Mouse (Mus musculus): ENCODE data around the gene Olfr324. TPM values are rescaled to one million over a fixed set of nuclear protein-coding genes. Genes with fewer than 3 reads are reported as not detected.

The Olfr324 gene
- total and polyA plus RNA-seq, 2 experiments from 2014 or later: not detected

DNA sequence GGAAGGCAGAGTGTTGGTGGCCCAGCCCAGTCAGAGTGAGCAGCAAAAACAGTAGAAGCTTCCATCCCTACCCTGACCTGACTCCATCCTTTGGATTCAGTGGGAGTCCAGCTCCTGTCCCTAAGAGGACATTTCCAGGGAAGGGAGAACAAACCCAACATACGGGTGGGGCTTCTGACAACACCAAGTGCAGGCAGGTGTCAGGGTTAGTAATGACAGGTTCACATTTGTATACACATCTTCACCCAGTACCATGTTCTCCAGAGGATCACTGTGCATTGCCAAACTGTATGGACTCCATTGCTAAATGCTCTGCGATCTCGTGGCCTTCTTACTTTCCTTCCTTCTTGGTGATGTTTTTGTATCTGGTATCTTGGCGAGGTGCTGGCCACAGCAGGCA, 21.1 kb downstream of the Olfr324 start, which contains the start of gene 2210407C18Rik:
TSS of gene 2210407C18Rik (minus strand) at position 101 of the 400 bp plus-strand sequence.
- H3K9ac ChIP-seq (replicated peaks; ENCODE audit: low read depth, low read length): no peak within 1 kb of the TSS
- no peak for ATAC-seq (ENCODE audit: insufficient read depth, low read depth)
- DNase-seq (ENCODE audit: low spot score): no peak
- H3K36me3 ChIP-seq (replicated peaks; ENCODE audit: control insufficient read depth, insufficient read depth, low read length): no peaks in the 10 kb centered on the region
- TF ChIP-seq EP300 (IDR thresholded peaks at IDR 0.05; ENCODE audit: low read depth) (no peak), CTCF (IDR thresholded peaks at IDR 0.05; ENCODE audit: low read depth) (no peak)
- no peaks in the 10 kb centered on the region for H3K9me3 ChIP-seq (replicated peaks; ENCODE audit: control insufficient read depth, low read length)
- no peak within 1 kb of the TSS for H3K27ac ChIP-seq (ENCODE audit: low read depth)
- WGBS: 87% methylated on average over 4 of the region's 4 CpGs
- no peak within 1 kb of the TSS for H3K4me2 ChIP-seq (ENCODE audit: low read depth, low read length)
- no peaks in the 10 kb centered on the region for H3K27me3 ChIP-seq (ENCODE audit: control insufficient read depth, insufficient read depth, low read length)
- H3K4me1 ChIP-seq (ENCODE audit: control insufficient read depth, insufficient read depth): no peaks in the 10 kb centered on the region
- no peak within 1 kb of the TSS for H3K4me3 ChIP-seq (ENCODE audit: low read depth, low read length)

DNA sequence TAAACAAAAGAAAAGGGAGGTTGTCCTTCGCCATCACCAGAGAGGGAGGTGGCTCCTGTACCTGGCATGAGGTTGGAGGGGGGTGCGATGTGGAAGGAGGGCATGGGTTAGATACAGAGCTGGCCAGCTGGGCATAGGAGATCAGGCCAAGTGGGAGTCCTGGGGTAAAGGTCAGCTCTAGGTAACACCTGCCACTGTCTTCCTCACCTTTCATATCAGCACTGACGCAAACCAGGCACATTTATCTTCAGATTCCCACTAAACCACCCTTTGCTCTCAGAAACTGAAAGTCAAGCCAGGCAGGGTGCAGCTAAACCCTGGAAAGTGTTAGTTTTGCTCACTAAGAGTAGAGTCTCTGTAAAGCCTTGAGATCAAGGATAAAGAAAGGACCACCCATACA, 23.5 kb downstream of the Olfr324 start:
- Histone ChIP-seq H3K27me3 (ENCODE audit: control insufficient read depth, insufficient read depth, low read length) (no peaks in the 10 kb centered on the region), H3K36me3 (replicated peaks; ENCODE audit: control insufficient read depth, insufficient read depth, low read length) (no peaks in the 10 kb centered on the region), H3K4me2 (ENCODE audit: low read depth, low read length) (no peak overlapping the region), H3K9ac (replicated peaks; ENCODE audit: low read depth, low read length) (no peak overlapping the region), H3K27ac (ENCODE audit: low read depth) (no peak overlapping the region), H3K4me3 (ENCODE audit: low read depth, low read length) (no peak overlapping the region), H3K4me1 (ENCODE audit: control insufficient read depth, insufficient read depth) (no peaks in the 10 kb centered on the region), H3K9me3 (replicated peaks; ENCODE audit: control insufficient read depth, low read length) (no peaks in the 10 kb centered on the region)
- WGBS: 45% methylated on average over 3 of the region's 3 CpGs
- DNase-seq (ENCODE audit: low spot score) (no peak), ATAC-seq (ENCODE audit: insufficient read depth, low read depth) (no peak)
- TF ChIP-seq CTCF (IDR thresholded peaks at IDR 0.05; ENCODE audit: low read depth) (no peak), EP300 (IDR thresholded peaks at IDR 0.05; ENCODE audit: low read depth) (no peak)

DNA sequence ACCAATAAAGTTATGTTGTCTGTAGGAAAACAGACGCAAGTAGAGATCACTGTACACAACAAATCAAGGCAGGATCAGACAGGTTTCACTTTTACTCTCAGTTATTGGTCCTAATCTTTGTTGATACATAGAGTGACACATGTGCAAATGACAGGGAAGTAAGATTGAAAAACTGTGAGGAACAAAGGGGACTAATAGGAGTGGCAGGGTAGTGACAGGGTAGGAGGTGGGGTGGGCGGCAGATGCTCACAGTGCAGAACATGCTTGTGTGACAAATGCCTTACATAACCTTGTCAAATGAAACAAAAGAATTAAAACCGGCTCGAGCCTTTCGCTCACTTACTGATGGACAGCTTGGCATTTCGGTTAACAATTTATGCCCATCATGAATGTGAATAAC, 23.9 kb downstream of the Olfr324 start:
- H3K27ac ChIP-seq (ENCODE audit: low read depth): no peak overlapping the region
- TF ChIP-seq CTCF (IDR thresholded peaks at IDR 0.05; ENCODE audit: low read depth) (no peak), EP300 (IDR thresholded peaks at IDR 0.05; ENCODE audit: low read depth) (no peak)
- ATAC-seq (ENCODE audit: insufficient read depth, low read depth) (no peak), DNase-seq (ENCODE audit: low spot score) (no peak)
- H3K36me3 ChIP-seq (replicated peaks; ENCODE audit: control insufficient read depth, insufficient read depth, low read length): no peaks in the 10 kb centered on the region
- H3K4me2 ChIP-seq (ENCODE audit: low read depth, low read length): no peak overlapping the region
- H3K4me3 ChIP-seq (ENCODE audit: low read depth, low read length): no peak overlapping the region
- no peaks in the 10 kb centered on the region for H3K9me3 ChIP-seq (replicated peaks; ENCODE audit: control insufficient read depth, low read length)
- 76% methylated on average over 6 of the region's 6 CpGs for WGBS
- no peaks in the 10 kb centered on the region for H3K4me1 ChIP-seq (ENCODE audit: control insufficient read depth, insufficient read depth)
- no peaks in the 10 kb centered on the region for H3K27me3 ChIP-seq (ENCODE audit: control insufficient read depth, insufficient read depth, low read length)
- H3K9ac ChIP-seq (replicated peaks; ENCODE audit: low read depth, low read length): no peak overlapping the region

DNA sequence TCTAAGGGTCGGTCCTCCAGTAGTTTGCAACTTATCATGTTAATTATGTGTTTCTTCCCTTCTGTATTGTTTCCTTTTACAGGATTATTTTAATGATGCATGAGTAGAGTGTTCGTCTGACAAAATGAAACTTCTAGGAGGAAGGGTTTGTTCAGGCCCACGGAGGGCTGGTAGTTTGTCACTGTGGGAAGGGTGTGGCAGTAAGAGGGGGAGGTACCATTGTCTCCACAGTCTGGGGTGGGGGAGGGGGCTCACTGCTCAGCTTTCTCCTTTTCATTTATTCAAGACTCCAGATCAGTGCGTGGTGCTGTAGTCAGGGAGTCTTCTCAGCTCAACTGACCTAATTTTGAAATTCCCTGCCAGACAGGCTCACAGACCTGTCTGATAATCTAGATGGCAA, 31.2 kb downstream of the Olfr324 start:
- no peaks in the 10 kb centered on the region for H3K4me1 ChIP-seq (ENCODE audit: control insufficient read depth, insufficient read depth)
- H3K9ac ChIP-seq (replicated peaks; ENCODE audit: low read depth, low read length): no peak overlapping the region
- no peak overlapping the region for H3K4me2 ChIP-seq (ENCODE audit: low read depth, low read length)
- 66% methylated on average over 4 of the region's 4 CpGs for WGBS
- H3K27me3 ChIP-seq (ENCODE audit: control insufficient read depth, insufficient read depth, low read length): no peaks in the 10 kb centered on the region
- DNase-seq (ENCODE audit: low spot score): no peak
- H3K4me3 ChIP-seq (ENCODE audit: low read depth, low read length): no peak overlapping the region
- TF ChIP-seq EP300 (IDR thresholded peaks at IDR 0.05; ENCODE audit: low read depth) (no peak), CTCF (IDR thresholded peaks at IDR 0.05; ENCODE audit: low read depth) (no peak)
- no peaks in the 10 kb centered on the region for H3K36me3 ChIP-seq (replicated peaks; ENCODE audit: control insufficient read depth, insufficient read depth, low read length)
- no peak overlapping the region for H3K27ac ChIP-seq (ENCODE audit: low read depth)
- H3K9me3 ChIP-seq (replicated peaks; ENCODE audit: control insufficient read depth, low read length): no peaks in the 10 kb centered on the region
- ATAC-seq (ENCODE audit: insufficient read depth, low read depth): no peak

DNA sequence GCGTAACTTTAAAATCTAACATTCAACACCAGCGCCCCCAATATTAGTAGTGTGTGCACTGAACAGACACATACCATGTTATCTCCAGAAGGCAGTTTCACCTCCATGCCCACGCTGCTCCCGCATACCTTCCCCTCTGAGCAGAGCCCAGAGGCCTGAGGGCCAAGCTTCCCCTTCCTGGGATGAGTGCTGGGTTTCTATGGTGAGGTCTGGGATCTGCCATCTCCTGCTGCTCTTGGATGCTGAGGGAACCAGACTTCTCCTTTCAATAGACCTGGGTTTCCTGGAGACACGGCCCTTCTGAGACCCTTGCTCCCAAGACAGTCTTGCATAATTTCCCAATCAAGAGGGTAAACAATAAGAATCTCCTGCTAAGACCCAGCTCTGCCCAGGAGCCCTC, 35.5 kb downstream of the Olfr324 start, which contains the start of gene Olfr323:
TSS of gene Olfr323 (minus strand) at position 101 of the 400 bp plus-strand sequence.
- DNase-seq (ENCODE audit: low spot score) (no peak), ATAC-seq (ENCODE audit: insufficient read depth, low read depth) (no peak)
- no peak within 1 kb of the TSS for H3K4me3 ChIP-seq (ENCODE audit: low read depth, low read length)
- 68% methylated on average over 5 of the region's 5 CpGs for WGBS
- no peaks in the 10 kb centered on the region for H3K36me3 ChIP-seq (replicated peaks; ENCODE audit: control insufficient read depth, insufficient read depth, low read length)
- H3K27me3 ChIP-seq (ENCODE audit: control insufficient read depth, insufficient read depth, low read length): no peaks in the 10 kb centered on the region
- no peak within 1 kb of the TSS for H3K4me2 ChIP-seq (ENCODE audit: low read depth, low read length)
- no peak within 1 kb of the TSS for H3K27ac ChIP-seq (ENCODE audit: low read depth)
- no peak within 1 kb of the TSS for H3K9ac ChIP-seq (replicated peaks; ENCODE audit: low read depth, low read length)
- no peaks in the 10 kb centered on the region for H3K4me1 ChIP-seq (ENCODE audit: control insufficient read depth, insufficient read depth)
- no peak for TF ChIP-seq CTCF (IDR thresholded peaks at IDR 0.05; ENCODE audit: low read depth)
- no peaks in the 10 kb centered on the region for H3K9me3 ChIP-seq (replicated peaks; ENCODE audit: control insufficient read depth, low read length)

DNA sequence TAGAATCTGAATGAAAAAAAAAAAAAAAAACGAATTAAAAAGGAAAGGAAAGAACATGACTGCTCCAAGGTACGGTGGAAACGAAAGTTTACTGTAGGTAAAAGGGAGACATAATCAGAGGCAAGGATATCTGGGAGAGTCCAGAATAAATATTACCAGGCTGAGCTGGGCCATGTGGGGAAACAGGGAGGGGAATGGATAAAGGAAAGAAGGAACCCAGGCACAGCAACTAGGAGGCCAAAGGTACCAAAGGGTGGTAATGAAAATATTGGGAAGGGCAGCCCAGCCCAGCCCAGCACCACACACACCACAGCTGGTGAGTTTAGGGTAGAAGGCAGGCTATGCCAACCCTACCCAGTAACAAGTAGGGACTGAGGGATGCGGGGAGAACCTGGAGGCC, 40.0 kb downstream of the Olfr324 start:
- Histone ChIP-seq H3K4me1 (ENCODE audit: control insufficient read depth, insufficient read depth) (no peaks in the 10 kb centered on the region), H3K9me3 (replicated peaks; ENCODE audit: control insufficient read depth, low read length) (no peaks in the 10 kb centered on the region), H3K36me3 (replicated peaks; ENCODE audit: control insufficient read depth, insufficient read depth, low read length) (no peaks in the 10 kb centered on the region), H3K27ac (ENCODE audit: low read depth) (no peak overlapping the region), H3K4me2 (ENCODE audit: low read depth, low read length) (no peak overlapping the region), H3K9ac (replicated peaks; ENCODE audit: low read depth, low read length) (no peak overlapping the region), H3K4me3 (ENCODE audit: low read depth, low read length) (no peak overlapping the region), H3K27me3 (ENCODE audit: control insufficient read depth, insufficient read depth, low read length) (peaks cover 19% of the 10 kb centered on the region)
- ATAC-seq (ENCODE audit: insufficient read depth, low read depth) (no peak), DNase-seq (ENCODE audit: low spot score) (no peak)
- TF ChIP-seq CTCF (IDR thresholded peaks at IDR 0.05; ENCODE audit: low read depth) (no peak), EP300 (IDR thresholded peaks at IDR 0.05; ENCODE audit: low read depth) (no peak)
- 42% methylated on average over 4 of the region's 4 CpGs for WGBS
